Mouse (Mus musculus): Measurements from ENCODE around the gene Bcl7b.

The Bcl7b gene

GRCm38 (mm10) chr5:135169479-135169878 is 1.4 kb downstream of the Bcl7b start:
- DNase-seq (ENCODE audit: low read depth, low spot score): no peak

- no peak for DNase-seq (ENCODE audit: low read depth, low spot score)
Observed at GRCm38 (mm10) chr5:135171688-135172220, 3.7 kb downstream of the Bcl7b start.

- no peak for DNase-seq (ENCODE audit: low read depth, low spot score)
Observed at GRCm38 (mm10) chr5:135172986-135173385, 4.9 kb downstream of the Bcl7b start.

DNA sequence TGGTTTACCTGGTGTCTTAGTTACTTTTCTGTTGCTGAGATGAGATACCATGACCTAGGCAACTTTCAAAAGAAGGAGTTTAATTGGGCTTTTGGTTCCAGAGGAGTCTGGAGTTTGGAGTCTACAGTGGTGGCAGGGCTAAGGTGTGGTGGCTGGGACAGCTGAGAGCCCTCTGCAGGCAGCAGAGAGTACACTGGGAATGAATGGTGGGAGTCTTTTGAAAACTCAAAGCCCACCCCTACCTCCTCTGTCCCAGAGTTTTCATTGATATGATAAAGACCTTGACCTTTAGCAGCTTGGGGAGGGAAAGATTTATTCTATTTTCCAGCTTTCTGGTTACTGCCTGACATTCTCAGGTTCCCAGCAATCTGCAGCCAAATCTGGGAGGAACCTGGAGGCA is 7.0 kb downstream of the Bcl7b start:
- no peak for DNase-seq (ENCODE audit: low read depth, low spot score)

DNA sequence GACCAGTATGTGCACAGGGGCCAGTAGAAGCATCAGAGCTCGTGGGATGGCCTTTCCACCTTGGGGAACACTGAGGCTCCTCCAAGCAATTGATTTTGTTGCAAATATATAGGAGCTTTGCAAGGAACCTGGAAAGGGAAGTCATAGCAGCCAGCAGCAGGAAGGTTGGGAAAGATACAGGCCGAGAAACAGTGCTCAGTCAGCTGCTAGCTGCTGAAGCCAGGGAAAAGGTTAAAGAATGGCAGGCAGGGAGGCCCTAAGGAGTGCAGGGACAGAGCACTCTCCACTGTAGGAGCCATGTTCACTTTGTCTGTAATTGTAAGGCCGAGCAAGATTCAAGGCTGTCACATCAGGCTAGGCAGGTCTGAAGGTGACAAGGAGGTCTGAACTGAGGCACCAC is 10.4 kb downstream of the Bcl7b start:
- no peak for DNase-seq (ENCODE audit: low read depth, low spot score)

- DNase-seq (ENCODE audit: low read depth, low spot score): no peak
Observed at GRCm38 (mm10) chr5:135178996-135179395, 10.9 kb downstream of the Bcl7b start.

DNA sequence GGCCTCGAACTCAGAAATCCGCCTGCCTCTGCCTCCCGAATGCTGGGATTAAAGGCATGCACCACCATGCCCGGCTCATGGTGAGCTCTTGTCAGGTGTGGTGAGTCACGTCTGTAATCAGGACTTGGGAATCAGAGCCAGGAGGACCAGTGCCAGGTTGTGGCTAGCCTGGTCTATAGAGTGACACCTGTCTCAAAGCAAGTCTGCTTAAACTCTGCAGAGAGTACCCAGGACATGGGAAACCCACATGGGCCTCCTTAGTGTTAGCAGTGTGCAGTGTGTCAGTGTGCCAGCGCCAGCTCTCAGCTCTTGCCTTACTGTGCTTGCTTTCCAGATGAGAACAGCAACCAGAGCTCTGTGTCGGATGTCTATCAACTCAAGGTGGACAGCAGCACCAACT is 11.5 kb downstream of the Bcl7b start:
- no peak for DNase-seq (ENCODE audit: low read depth, low spot score)

GRCm38 (mm10) chr5:135180796-135181195 is 12.7 kb downstream of the Bcl7b start:
- no peak for DNase-seq (ENCODE audit: low read depth, low spot score)

- DNase-seq (ENCODE audit: low read depth, low spot score): no peak
Observed at GRCm38 (mm10) chr5:135181776-135182175, 13.7 kb downstream of the Bcl7b start.

GRCm38 (mm10) chr5:135183131-135183861 is 15.2 kb downstream of the Bcl7b start:
- no peak for DNase-seq (ENCODE audit: low read depth, low spot score)

DNA sequence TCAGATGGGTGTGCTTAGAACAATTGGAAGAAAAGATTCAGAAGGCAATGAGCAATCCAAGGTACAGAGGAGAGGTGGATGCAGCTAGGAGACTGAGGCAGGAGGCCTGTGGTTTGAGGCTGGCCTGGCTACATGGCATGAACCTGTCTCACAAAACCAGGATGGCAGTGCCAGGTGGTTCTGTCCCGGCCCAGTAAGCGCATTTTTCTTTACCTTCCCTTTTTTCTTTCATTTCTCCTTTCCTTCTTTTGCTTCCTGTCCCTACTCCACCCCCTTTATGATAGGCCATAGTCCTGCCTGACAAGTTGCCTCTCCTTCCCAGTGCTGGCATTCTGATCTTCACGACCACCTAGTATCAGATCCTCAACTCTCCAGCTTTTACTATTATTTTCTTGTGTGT is 16.9 kb downstream of the Bcl7b start:
- DNase-seq (ENCODE audit: low read depth, low spot score): no peak

DNA sequence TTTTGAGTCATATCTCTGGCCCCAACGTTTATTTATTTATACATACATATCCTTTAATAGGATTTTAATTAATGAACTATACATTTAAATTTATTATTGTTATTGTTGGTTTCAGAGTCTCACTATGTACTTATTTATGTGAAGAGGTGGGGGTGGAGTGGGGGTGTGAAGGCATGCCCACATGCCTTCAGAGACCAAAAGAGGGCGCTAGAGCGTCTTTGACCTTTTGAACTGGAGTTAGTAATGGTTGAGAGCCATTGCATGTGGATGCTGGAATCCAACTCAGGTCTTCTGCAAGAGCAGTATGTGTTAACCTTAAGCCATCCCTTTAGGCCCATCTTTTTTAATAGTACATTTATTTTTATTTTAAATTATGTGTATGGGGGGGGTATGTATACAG is 17.5 kb downstream of the Bcl7b start:
- no peak for DNase-seq (ENCODE audit: low read depth, low spot score)

DNA sequence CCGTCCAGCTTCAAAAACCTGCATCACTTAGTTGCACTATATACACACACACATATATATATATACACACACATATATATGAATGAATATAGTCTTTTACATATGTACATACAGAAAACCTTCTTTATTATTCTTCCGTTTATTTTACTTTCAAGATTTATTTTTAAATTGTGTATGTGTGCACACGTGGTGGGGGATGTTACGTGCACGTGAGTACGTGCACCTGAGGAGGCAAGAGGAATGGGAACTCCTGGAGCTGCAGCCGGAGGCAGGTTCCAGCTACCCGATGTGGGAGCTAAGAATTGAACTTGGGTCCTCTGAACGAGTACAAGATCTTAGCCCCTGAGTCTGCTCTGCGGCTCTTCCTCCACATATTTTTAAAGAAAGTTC is 18.1 kb downstream of the Bcl7b start:
- DNase-seq (ENCODE audit: low read depth, low spot score): no peak

- DNase-seq (ENCODE audit: low read depth, low spot score): peak; percentile 97
Observed at GRCm38 (mm10) chr5:135186621-135187348, 18.7 kb downstream of the Bcl7b start, which contains the start of gene Baz1b. Baz1b (plus strand) TSS chr5:135187264.

GRCm38 (mm10) chr5:135187349-135188213 is 19.5 kb downstream of the Bcl7b start:
- DNase-seq (ENCODE audit: low read depth, low spot score): peak; percentile 38

DNA sequence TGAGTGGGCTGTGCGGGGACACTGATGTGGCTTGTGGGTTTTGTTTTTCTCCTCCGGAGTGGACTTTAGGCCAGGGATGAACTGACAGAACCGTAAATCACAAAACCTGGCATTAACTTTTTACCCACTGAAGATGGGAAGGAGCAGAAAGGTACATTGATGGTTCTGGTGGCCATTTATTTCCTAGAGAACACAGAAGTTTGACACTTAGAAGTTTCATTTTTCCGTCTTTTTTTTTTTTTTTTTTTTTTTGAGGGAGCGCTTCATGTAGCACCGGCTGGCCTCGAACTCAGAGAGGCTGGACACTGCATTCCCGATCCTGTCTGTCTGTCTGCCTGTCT is 20.1 kb downstream of the Bcl7b start:
- no peak for DNase-seq (ENCODE audit: low read depth, low spot score)

GRCm38 (mm10) chr5:135189281-135190022 is 21.4 kb downstream of the Bcl7b start:
- DNase-seq (ENCODE audit: low read depth, low spot score): no peak

DNA sequence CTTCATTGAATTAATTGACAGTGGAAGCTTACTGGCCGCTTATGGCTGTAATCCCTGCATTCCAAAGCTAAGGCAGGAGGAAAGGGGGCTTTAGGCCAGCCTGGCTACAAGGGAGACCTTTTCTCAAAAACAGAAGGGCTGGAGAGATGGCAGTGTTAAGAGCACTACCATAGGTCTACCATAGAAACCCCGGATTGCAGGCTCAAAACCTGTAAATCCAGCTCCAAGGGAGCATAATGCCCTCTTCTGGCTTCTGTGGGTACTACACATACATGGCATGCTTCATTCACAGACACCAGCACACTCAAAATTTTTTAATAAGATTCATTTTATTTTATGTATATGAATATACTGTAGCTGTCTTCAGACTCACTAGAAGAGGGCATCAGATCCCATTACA is 23.5 kb downstream of the Bcl7b start:
- DNase-seq (ENCODE audit: low read depth, low spot score): no peak

GRCm38 (mm10) chr5:135192431-135192830 is 24.3 kb downstream of the Bcl7b start:
- no peak for DNase-seq (ENCODE audit: low read depth, low spot score)

- DNase-seq (ENCODE audit: low read depth, low spot score): no peak
Observed at GRCm38 (mm10) chr5:135196367-135196766, 28.3 kb downstream of the Bcl7b start.

GRCm38 (mm10) chr5:135202763-135203162 is 34.7 kb downstream of the Bcl7b start:
- no peak for DNase-seq (ENCODE audit: low read depth, low spot score)

Measured in retina, adult 2 months (tissue).